Mouse (Mus musculus): ENCODE measurements around the gene Dytn.

- TF ChIP-seq CTCF (IDR thresholded peaks at IDR 0.05; ENCODE audit: extremely low read depth, insufficient read length, insufficient replicate concordance, low read depth, low read length) (no peak), POLR2A (IDR thresholded peaks at IDR 0.05; ENCODE audit: low read depth, low read length) (no peak)
Observed at GRCm38 (mm10) chr1:63586869-63587268, 99.9 kb downstream of the Dytn start.
